Mouse (Mus musculus) G1E (cell line): Measurements from ENCODE around the gene Arrb1.

Source experiments
- CTCF ChIP-seq: IDR thresholded peaks from 2 replicates; pipeline ENCODE4 v1.5.1; 2012; ENCODE audit warnings: low read depth, low read length, inconsistent platforms, mixed read lengths
- GATA1 ChIP-seq: IDR thresholded peaks from 2 replicates; pipeline ENCODE4 v1.6.1; 2012; ENCODE audit warnings: borderline replicate concordance, low read length, inconsistent platforms, mixed read lengths
- TAL1 ChIP-seq: conservative IDR thresholded peaks from 2 replicates; pipeline ENCODE4 v1.6.1; 2012; ENCODE audit warnings: low read depth, low read length, inconsistent platforms, mixed read lengths

DNA sequence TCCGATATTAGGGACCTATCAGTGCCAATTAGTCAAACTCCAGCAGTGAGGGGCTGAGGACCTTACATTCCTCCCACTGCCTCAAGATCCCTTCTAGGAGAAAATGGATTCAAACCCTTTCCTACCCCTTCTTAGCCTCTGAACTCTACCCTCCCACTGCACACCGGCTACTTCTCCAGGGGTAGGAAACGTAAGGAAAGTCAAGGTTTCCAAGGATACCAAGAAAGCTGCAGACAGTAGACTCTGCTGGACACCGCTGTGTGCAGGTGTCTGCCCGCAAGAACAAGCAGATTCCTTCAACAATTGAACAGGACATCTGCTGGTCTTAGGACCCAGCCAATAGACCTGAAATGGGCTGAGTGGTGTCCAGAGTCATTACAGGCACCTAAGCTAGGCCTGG lies 765 bp upstream of the Arrb1 start:
- no peak for TF ChIP-seq TAL1
- no peak for TF ChIP-seq CTCF
- no peak for TF ChIP-seq GATA1
